Mouse (Mus musculus) heart, adult 2 months (tissue): Measurements from ENCODE around the gene Vps26a. TPM values are rescaled to one million over a fixed set of nuclear protein-coding genes. Genes with fewer than 3 reads are reported as not detected.
A peak's percentile ranks its signal among the peaks of the same experiment; 100 is the strongest.

Source experiments
- DNase-seq, 2 experiments: peaks; one replicate each; pipeline ENCODE4 v3.0.0; 2021
- H3K27ac ChIP-seq: fragments of 200-600 bp; 2 replicates; pipeline ENCODE4 v1.8.1; 2022
- H3K27me3 ChIP-seq: fragments of 200-500 bp; 2 replicates; pipeline ENCODE4 v1.6.1; 2012; ENCODE audit warnings: mild to moderate bottlenecking, low read length, inconsistent platforms, mixed read lengths; ENCODE audit not compliant: control insufficient read depth, insufficient read depth
- H3K36me3 ChIP-seq: fragments of 200-500 bp; 2 replicates; pipeline ENCODE4 v1.6.1; 2012; ENCODE audit warnings: low read length, inconsistent platforms; ENCODE audit not compliant: control insufficient read depth, insufficient read depth
- H3K4me1 ChIP-seq: fragments of 200-500 bp; 2 replicates; pipeline ENCODE4 v1.6.1; 2011; ENCODE audit warnings: low read length; ENCODE audit not compliant: control insufficient read depth, insufficient read depth
- H3K4me3 ChIP-seq: fragments of 200-600 bp; 2 replicates; pipeline ENCODE4 v1.8.1; 2022
- H3K79me2 ChIP-seq: fragments of 200-500 bp; replicated peaks from 2 replicates; pipeline ENCODE4 v1.6.1; 2012; ENCODE audit warnings: mild to moderate bottlenecking, inconsistent platforms, low read length, moderate library complexity, mixed read lengths; ENCODE audit not compliant: control insufficient read depth, insufficient read depth
- H3K9ac ChIP-seq: fragments of 200-500 bp; 2 replicates; pipeline ENCODE4 v1.6.1; 2012; ENCODE audit warnings: low read depth, mild to moderate bottlenecking, control low read depth, inconsistent platforms, low read length, mixed read lengths
- CTCF ChIP-seq: fragments of 200-600 bp; IDR thresholded peaks from 2 replicates; pipeline ENCODE4 v1.8.1; 2022; ENCODE audit warnings: antibody characterized with exemption, mild to moderate bottlenecking, moderate library complexity
- EP300 ChIP-seq: fragments of 200-500 bp; IDR thresholded peaks from 2 replicates; pipeline ENCODE4 v1.6.1; 2011; ENCODE audit warnings: low read depth, low read length, control low read depth; ENCODE audit not compliant: insufficient read depth
- POLR2A ChIP-seq: fragments of 200-500 bp; IDR thresholded peaks from 2 replicates; pipeline ENCODE4 v1.6.1; 2011; ENCODE audit warnings: mild to moderate bottlenecking, low read depth, low read length, control low read depth; ENCODE audit not compliant: insufficient read depth
- WGBS: fragments of 180-500 bp; shearing (Covaris S2); methylation state at CpG from one replicate; pipeline ENCODE4 v1.1.7; 2018; 5-methylcytosine and 5-hydroxymethylcytosine counted together
- intact Hi-C: fragments of 180-260 bp; cut with DNase I; formaldehyde crosslinking; loops from one replicate; pipeline ENCODE4 v1.15.1; 2025
- polyA plus RNA-seq: library from polyadenylated mRNA; depleted of rRNA; stranded (reverse); fragments of >200 nt; gene quantifications from 2 replicates; pipeline ENCODE4 v1.2.3, GENCODE M21; 2012
- total RNA-seq, 2 experiments: library from RNA; stranded (reverse); gene quantifications; 2 replicates each; pipeline ENCODE4 v1.2.3; 2021

Gene Vps26a
- total and polyA plus RNA-seq, 3 experiments, result 21.2 to 46.8 (median 45.6) TPM

GRCm38 (mm10) chr10:62509032-62509656 lies 22.5 kb upstream of the Vps26a start:
- TF ChIP-seq EP300 (no peak), POLR2A (no peak), CTCF (no peak)
- no peaks in the 10 kb centered on the region for H3K27me3 ChIP-seq
- 49% methylated on average over 11 of the region's 11 CpGs for WGBS
- H3K79me2 ChIP-seq, result no peaks in the 10 kb centered on the region
- intact Hi-C loops, result no loop called here
- peaks cover 5% of the 10 kb centered on the region for H3K4me1 ChIP-seq
- H3K9ac ChIP-seq, result no peak overlapping the region; the same call in 1 of the 2 replicates
- H3K36me3 ChIP-seq, result no peaks in the 10 kb centered on the region
- peak in 1 of 2 experiments; percentile 32 for DNase-seq
- peak overlapping the region; percentile 64 for H3K4me3 ChIP-seq
- H3K27ac ChIP-seq, result peak overlapping the region; percentile 97

GRCm38 (mm10) chr10:62508459-62508858 lies 21.9 kb upstream of the Vps26a start:
- Histone ChIP-seq H3K36me3 (no peaks in the 10 kb centered on the region), H3K79me2 (no peaks in the 10 kb centered on the region), H3K4me1 (peaks cover 5% of the 10 kb centered on the region), H3K27me3 (no peaks in the 10 kb centered on the region), H3K27ac (peak overlapping the region; percentile 97), H3K4me3 (peak overlapping the region; percentile 64), H3K9ac (peak overlapping the region; percentile 81)
- TF ChIP-seq POLR2A (peak; percentile 97), EP300 (peak; percentile 92), CTCF (no peak)
- peak; percentile 75 to 79 for DNase-seq
- intact Hi-C loops, result no loop called here
- WGBS, result 3% methylated on average over 11 of the region's 11 CpGs

- H3K27ac ChIP-seq, result peak overlapping the region; percentile 97
These were observed 21.1 kb upstream of the Vps26a start for GRCm38 (mm10) chr10:62507591-62508308.

GRCm38 (mm10) chr10:62507071-62507470 lies 20.5 kb upstream of the Vps26a start:
- Histone ChIP-seq H3K27me3 (no peaks in the 10 kb centered on the region), H3K4me1 (peaks cover 8% of the 10 kb centered on the region), H3K27ac (peak overlapping the region; percentile 97), H3K36me3 (0 out of 2 replicates have a peak, but pooled peaks cover 2% of the 10 kb centered on the region), H3K9ac (peak overlapping the region; percentile 33; the same call in 1 of the 2 replicates), H3K4me3 (peak overlapping the region; percentile 64), H3K79me2 (no peaks in the 10 kb centered on the region)
- no peak for TF ChIP-seq POLR2A
- no peak for TF ChIP-seq CTCF
- no peak for TF ChIP-seq EP300
- intact Hi-C loops, result no loop called here
- 54% methylated on average over 4 of the region's 4 CpGs for WGBS
- DNase-seq, result no peak

More at GRCm38 (mm10) chr10:62507591-62508308, 21.1 kb upstream of the Vps26a start:
- WGBS, result 6% methylated on average over 18 of the region's 18 CpGs
- peaks cover 7% of the 10 kb centered on the region for H3K4me1 ChIP-seq
- H3K4me3 ChIP-seq, result peak overlapping the region; percentile 64
- H3K36me3 ChIP-seq, result no peaks in the 10 kb centered on the region
- H3K9ac ChIP-seq, result peak overlapping the region; percentile 68
- DNase-seq, result peak; percentile 78 to 85
- intact Hi-C loops, result no loop called here
- H3K27me3 ChIP-seq, result no peaks in the 10 kb centered on the region
- peak; percentile 96 for TF ChIP-seq POLR2A
- no peak for TF ChIP-seq EP300
- H3K79me2 ChIP-seq, result no peaks in the 10 kb centered on the region

GRCm38 (mm10) chr10:62506019-62506556 lies 19.5 kb upstream of the Vps26a start:
- Histone ChIP-seq H3K36me3 (0 out of 2 replicates have a peak, but pooled peaks cover 2% of the 10 kb centered on the region), H3K4me3 (peak overlapping the region; percentile 64), H3K79me2 (no peaks in the 10 kb centered on the region), H3K4me1 (peaks cover 9% of the 10 kb centered on the region), H3K27me3 (no peaks in the 10 kb centered on the region), H3K27ac (peak overlapping the region; percentile 97), H3K9ac (peak overlapping the region; percentile 11)
- TF ChIP-seq POLR2A (peak; percentile 33; the same call in 1 of the 2 replicates), CTCF (no peak)
- peak in 1 of 2 experiments; percentile 49 for DNase-seq
- intact Hi-C loops, result no loop called here
- WGBS, result 37% methylated on average over 17 of the region's 17 CpGs
